Mouse (Mus musculus) stomach, embryonic 16.5 days (tissue): ENCODE measurements around the gene Lep. TPM values are rescaled to one million over a fixed set of nuclear protein-coding genes. Genes with fewer than 3 reads are reported as not detected.
A peak's percentile ranks its signal among the peaks of the same experiment; 100 is the strongest.

Source experiments
- ATAC-seq: fragments of 200-750 bp; cut with Nextera tagmentation; 2 replicates; pipeline ENCODE4 v1.8.0; 2017; ENCODE audit warnings: moderate number of reproducible peaks, moderate TSS enrichment; ENCODE audit not compliant: insufficient read depth, low FRiP score
- H3K27ac ChIP-seq: fragments of 300-500 bp; sonication (generic); 2 replicates; pipeline ENCODE4 v1.5.1; 2014; ENCODE audit warnings: low read length
- H3K27me3 ChIP-seq: fragments of 300-500 bp; sonication (generic); 2 replicates; pipeline ENCODE4 v1.6.1; 2014; ENCODE audit warnings: low read length, control low read depth, mixed read lengths; ENCODE audit not compliant: control insufficient read depth, insufficient read depth
- H3K36me3 ChIP-seq: fragments of 300-500 bp; sonication (generic); 2 replicates; pipeline ENCODE4 v1.6.1; 2014; ENCODE audit warnings: low read length; ENCODE audit not compliant: control insufficient read depth, insufficient read depth
- H3K4me1 ChIP-seq: fragments of 300-500 bp; sonication (generic); 2 replicates; pipeline ENCODE4 v1.6.1; 2014; ENCODE audit warnings: low read length, control low read depth, mixed read lengths; ENCODE audit not compliant: control insufficient read depth, insufficient read depth
- H3K4me2 ChIP-seq: fragments of 300-500 bp; sonication (generic); 2 replicates; pipeline ENCODE4 v1.6.1; 2014; ENCODE audit warnings: low read depth, low read length, mixed read lengths
- H3K4me3 ChIP-seq: fragments of 300-500 bp; sonication (generic); replicated peaks from 2 replicates; pipeline ENCODE4 v1.5.1; 2014; ENCODE audit warnings: mild to moderate bottlenecking, low read length
- H3K9ac ChIP-seq: fragments of 300-500 bp; sonication (generic); 2 replicates; pipeline ENCODE4 v1.6.1; 2014; ENCODE audit warnings: low read length
- H3K9me3 ChIP-seq: fragments of 300-500 bp; sonication (generic); replicated peaks from 2 replicates; pipeline ENCODE4 v1.6.1; 2016; ENCODE audit warnings: low read length, control low read depth; ENCODE audit not compliant: control insufficient read depth
- WGBS: fragments of 180-500 bp; shearing (Covaris S2); extraction: QIAGEN DNeasy Blood & Tissue Kit; methylation state at CpG from one replicate; pipeline ENCODE4 v1.1.7; 2014; 5-methylcytosine and 5-hydroxymethylcytosine counted together
- polyA plus RNA-seq: library from polyadenylated mRNA; unstranded; fragments of >200 nt; fragmentation: Nextera tagmentation; extraction: Ambion mirVana; gene quantifications from 2 replicates; pipeline ENCODE4 v1.2.1, GENCODE M21; 2015

Gene Lep
- polyA plus RNA-seq: not detected in 2 replicates

DNA sequence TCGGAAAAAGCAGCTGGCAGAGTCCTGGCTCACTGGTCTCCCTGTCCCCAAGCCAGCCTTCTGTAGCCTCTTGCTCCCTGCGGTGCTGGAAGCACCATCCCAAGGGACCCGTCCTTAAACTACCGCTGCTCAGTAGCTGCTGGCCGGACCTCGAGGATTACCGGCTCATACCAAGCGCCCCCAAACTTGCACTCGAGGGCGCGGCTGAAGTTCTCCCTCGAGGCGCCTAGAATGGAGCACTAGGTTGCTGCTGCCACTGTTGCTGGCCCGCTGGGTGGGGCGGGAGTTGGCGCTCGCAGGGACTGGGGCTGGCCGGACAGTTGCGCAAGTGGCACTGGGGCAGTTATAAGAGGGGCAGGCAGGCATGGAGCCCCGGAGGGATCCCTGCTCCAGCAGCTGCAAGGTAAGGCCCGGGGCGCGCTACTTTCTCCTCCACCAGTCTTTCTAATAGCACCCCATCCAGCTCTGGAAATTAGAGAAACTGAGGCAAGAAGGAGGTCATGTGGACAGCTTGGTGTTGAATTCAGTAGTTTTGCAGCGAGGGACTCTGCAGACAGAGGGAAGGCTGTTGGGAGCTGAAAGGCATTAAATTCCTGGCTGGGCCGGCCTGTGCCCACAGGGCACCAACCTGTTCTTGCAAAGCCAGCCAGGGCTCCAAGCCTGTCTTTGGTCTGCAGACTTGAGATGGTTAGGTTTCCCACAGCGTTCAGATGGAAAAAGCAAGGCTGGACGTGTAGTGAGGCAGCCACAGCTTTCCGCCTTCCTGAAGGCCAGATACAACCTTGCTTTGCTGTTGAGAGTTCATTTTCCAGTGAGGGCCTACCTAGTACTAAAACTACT lies at the start of gene Lep:
TSS of gene Lep (plus strand) at position 375 of the 840 bp plus-strand sequence.
- Histone ChIP-seq H3K4me1 (no peaks in the 10 kb centered on the region), H3K27me3 (no peaks in the 10 kb centered on the region), H3K36me3 (no peaks in the 10 kb centered on the region), H3K9ac (no peak within 1 kb of the TSS), H3K9me3 (no peaks in the 10 kb centered on the region), H3K4me2 (no peak within 1 kb of the TSS), H3K4me3 (no peak within 1 kb of the TSS), H3K27ac (no peak within 1 kb of the TSS)
- 70% methylated on average over 28 of the region's 28 CpGs for WGBS
- no peak for ATAC-seq

DNA sequence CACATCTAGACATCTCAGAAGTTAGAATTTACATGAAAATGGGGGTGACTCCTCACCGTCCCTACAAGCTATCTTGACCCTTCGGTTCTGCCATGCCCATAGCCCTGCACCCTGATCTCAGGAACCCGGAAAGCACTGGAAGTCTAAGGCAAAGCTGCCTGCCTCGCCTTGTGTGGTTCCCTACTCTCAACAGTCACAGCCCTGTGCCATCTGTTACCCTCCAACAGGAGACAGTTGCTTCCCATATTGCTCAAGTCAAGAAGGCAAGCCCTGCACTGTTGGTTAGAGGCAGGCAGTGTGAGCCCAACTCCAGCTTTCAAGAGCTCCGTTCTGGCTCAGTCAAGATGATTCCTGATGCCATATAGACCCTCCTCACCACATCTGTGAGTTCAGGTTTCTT lies 48.4 kb upstream of the Lep start:
- Histone ChIP-seq H3K27ac (no peak overlapping the region), H3K4me2 (no peak overlapping the region), H3K4me1 (no peaks in the 10 kb centered on the region), H3K4me3 (no peak overlapping the region), H3K9me3 (no peaks in the 10 kb centered on the region), H3K9ac (no peak overlapping the region), H3K36me3 (no peaks in the 10 kb centered on the region), H3K27me3 (0 out of 2 replicates have a peak, but pooled peaks cover 3% of the 10 kb centered on the region)
- WGBS: 82% methylated on average over 5 of the region's 5 CpGs
- no peak for ATAC-seq

DNA sequence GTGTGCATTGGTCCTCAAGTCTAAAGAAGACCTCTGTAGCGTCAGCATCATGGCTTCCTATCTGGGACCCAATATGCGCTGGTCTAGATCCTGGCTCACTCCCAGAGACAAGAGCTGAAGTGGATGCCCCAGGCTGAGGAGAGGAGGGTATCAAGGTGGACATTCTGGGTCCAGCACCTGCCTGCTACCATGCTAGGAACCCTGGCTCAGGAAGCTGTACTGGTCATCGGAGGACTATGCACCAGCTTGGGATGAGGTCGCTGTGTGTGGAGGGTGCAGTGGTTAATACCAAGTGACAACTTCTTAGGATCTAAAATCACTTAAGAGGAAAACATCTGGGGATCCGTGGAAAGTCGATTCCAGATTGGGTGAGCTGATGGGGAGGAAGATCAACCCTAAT lies 46.8 kb upstream of the Lep start:
- Histone ChIP-seq H3K36me3 (no peaks in the 10 kb centered on the region), H3K4me3 (no peak overlapping the region), H3K9me3 (no peaks in the 10 kb centered on the region), H3K27me3 (0 out of 2 replicates have a peak, but pooled peaks cover 5% of the 10 kb centered on the region), H3K9ac (no peak overlapping the region), H3K4me2 (no peak overlapping the region), H3K4me1 (peaks cover 4% of the 10 kb centered on the region; the same call in 1 of the 2 replicates), H3K27ac (no peak overlapping the region)
- 90% methylated on average over 6 of the region's 6 CpGs for WGBS
- ATAC-seq: no peak

DNA sequence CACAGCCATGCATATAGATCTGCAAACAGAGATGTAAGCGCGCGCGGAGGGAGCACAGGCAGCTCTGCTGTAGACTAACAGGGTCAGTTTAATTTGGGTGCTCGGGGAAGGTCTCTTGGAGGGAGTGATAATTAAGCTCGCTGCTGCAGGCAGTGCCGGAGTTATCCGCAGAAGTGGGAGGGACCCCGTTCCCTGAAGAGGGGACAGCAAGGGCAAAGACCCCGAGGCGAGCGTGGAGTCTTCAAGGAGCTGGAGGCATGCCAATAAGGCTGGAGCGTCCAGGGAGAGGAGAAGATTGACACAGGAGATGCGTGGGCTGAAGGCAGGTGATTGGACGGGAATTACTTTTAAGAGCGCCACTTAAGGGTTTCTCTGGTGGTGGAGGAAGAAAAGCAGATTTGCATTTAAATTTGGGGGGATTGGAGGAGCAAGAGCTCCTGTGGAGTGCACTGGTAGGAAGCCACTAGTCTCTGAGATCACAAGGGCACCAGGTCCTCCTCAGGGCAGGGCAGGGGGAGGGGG lies 43.1 kb upstream of the Lep start:
- no peak for ATAC-seq
- Histone ChIP-seq H3K4me3 (peak overlapping the region; percentile 16), H3K4me2 (peak overlapping the region; percentile 39), H3K4me1 (peaks cover 4% of the 10 kb centered on the region; the same call in 1 of the 2 replicates), H3K36me3 (no peaks in the 10 kb centered on the region), H3K9me3 (no peaks in the 10 kb centered on the region), H3K9ac (0 out of 2 replicates have a peak overlapping the region, but pooled peaks have one; percentile 16), H3K27ac (no peak overlapping the region), H3K27me3 (0 out of 2 replicates have a peak, but pooled peaks cover 5% of the 10 kb centered on the region)
- 2% methylated on average over 16 of the region's 16 CpGs for WGBS

DNA sequence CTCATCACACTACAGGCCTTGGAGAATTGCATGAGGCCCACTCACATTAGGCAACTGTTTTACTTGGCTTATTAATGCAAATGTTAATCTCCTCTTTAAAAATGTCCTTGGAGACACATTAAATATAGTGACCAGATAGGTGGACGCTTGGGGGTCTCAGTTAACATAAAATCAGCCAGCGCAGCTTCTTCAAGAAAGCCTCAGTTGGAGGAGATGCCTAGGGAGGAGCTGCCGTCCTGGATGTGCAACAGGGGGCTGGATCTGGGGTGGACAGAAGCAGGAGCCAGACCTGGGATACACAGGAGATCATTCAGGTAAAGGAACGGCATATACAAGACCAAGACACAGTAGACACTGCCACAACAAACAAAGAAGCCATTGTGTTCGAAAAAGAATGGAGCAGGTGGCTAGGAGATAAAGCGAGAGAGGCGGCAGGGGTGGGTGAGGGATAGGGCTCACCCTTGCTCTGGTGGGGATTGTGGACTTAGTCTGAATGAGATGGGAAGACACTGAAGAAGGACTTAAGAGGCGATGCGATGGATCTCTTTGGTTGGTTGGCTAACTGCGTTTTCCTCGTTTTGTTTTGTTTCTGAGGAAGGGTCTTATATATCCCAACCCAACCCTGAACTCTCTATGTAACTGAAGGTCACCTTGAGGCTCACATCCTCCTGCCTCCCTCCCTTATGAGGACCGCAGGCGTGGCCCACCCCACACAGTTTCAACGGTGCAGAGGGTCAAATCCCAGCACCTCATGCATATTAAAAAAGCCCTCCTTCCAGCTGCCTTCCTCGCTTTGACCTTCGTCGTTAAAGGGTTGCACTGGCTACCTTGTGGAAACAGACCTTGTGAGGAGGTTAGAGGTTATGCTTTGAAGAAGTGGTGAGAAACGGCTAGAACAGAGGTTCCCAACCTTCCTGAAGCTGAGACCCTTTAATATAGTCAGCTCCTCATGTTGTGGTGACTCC lies 40.0 kb upstream of the Lep start:
- Histone ChIP-seq H3K4me3 (no peak overlapping the region), H3K27me3 (0 out of 2 replicates have a peak, but pooled peaks cover 5% of the 10 kb centered on the region), H3K36me3 (no peaks in the 10 kb centered on the region), H3K9me3 (no peaks in the 10 kb centered on the region), H3K27ac (no peak overlapping the region), H3K9ac (no peak overlapping the region), H3K4me2 (no peak overlapping the region), H3K4me1 (peaks cover 9% of the 10 kb centered on the region; the same call in 1 of the 2 replicates)
- no peak for ATAC-seq
- WGBS: 67% methylated on average over 18 of the region's 18 CpGs

DNA sequence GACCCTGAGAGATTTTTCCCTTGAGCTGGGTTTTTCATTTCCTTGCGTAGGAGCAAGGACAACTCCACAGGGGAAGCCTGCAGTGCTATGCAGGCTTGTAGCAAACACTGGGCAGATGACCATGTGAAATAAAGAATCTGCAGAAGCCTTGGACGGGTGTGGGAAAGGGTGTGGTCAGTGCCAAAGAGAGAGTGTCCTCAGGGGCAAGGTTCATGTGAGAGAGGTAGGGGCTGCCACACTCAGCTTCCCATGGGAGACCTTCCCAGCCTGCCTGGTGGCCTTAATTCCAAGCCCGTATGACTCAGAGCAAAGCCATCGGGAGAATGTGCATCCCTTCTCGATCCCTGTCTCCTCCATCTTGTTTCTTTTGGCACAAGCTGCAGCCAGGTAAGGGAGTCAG lies 39.1 kb upstream of the Lep start:
- H3K27me3 ChIP-seq: 0 out of 2 replicates have a peak, but pooled peaks cover 5% of the 10 kb centered on the region
- no peak overlapping the region for H3K4me2 ChIP-seq
- no peaks in the 10 kb centered on the region for H3K36me3 ChIP-seq
- no peak overlapping the region for H3K4me3 ChIP-seq
- H3K27ac ChIP-seq: no peak overlapping the region
- H3K9me3 ChIP-seq: no peaks in the 10 kb centered on the region
- no peak overlapping the region for H3K9ac ChIP-seq
- H3K4me1 ChIP-seq: peaks cover 9% of the 10 kb centered on the region; the same call in 1 of the 2 replicates
- no peak for ATAC-seq
- WGBS: 74% methylated on average over 5 of the region's 5 CpGs

- H3K27ac ChIP-seq: no peak overlapping the region
- WGBS: 47% methylated on average over 6 of the region's 6 CpGs
Observed at GRCm38 (mm10) chr6:29021501-29021900, 38.5 kb upstream of the Lep start.

DNA sequence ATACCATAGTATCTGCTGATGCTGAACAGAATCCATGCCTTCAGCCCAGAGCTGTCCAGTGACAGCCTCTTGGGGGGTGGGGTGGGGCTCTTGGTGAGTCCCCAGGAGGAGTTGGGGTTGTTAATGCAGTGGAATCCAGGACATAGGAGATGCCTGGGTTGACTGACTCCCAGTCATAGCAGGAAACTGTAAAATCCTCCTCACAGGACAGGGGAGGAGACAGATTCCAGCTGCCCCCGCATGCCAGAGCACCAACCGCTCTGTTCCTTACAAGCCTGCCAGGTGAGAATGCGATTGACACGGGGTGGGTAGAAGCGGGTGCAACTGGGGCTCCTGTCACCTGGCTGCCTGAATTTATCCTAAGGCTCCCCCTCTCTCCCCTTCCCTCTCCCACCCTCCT lies 37.9 kb upstream of the Lep start:
- peaks cover 5% of the 10 kb centered on the region; the same call in 1 of the 2 replicates for H3K4me1 ChIP-seq
- ATAC-seq: no peak
- H3K9ac ChIP-seq: no peak overlapping the region
- no peak overlapping the region for H3K4me2 ChIP-seq
- no peaks in the 10 kb centered on the region for H3K9me3 ChIP-seq
- no peak overlapping the region for H3K4me3 ChIP-seq
- no peaks in the 10 kb centered on the region for H3K36me3 ChIP-seq
- no peaks in the 10 kb centered on the region for H3K27me3 ChIP-seq
- 46% methylated on average over 5 of the region's 5 CpGs for WGBS
- no peak overlapping the region for H3K27ac ChIP-seq

More at GRCm38 (mm10) chr6:29021501-29021900, 38.5 kb upstream of the Lep start:
- H3K4me3 ChIP-seq: no peak overlapping the region
- H3K4me2 ChIP-seq: no peak overlapping the region
- no peak for ATAC-seq
- no peaks in the 10 kb centered on the region for H3K36me3 ChIP-seq
- H3K4me1 ChIP-seq: peaks cover 9% of the 10 kb centered on the region; the same call in 1 of the 2 replicates
- no peak overlapping the region for H3K9ac ChIP-seq
- H3K27me3 ChIP-seq: 0 out of 2 replicates have a peak, but pooled peaks cover 3% of the 10 kb centered on the region
- H3K9me3 ChIP-seq: no peaks in the 10 kb centered on the region
